Mouse (Mus musculus): ENCODE measurements around the gene Rrm2. TPM values are rescaled to one million over a fixed set of nuclear protein-coding genes. Genes with fewer than 3 reads are reported as not detected.

The Rrm2 gene
- polyA plus RNA-seq (2015; fragmentation: Nextera tagmentation; extraction: Ambion mirVana) = 153 and 175 TPM in 2 replicates

GRCm38 (mm10) chr12:24707954-24708823, at the start of gene Rrm2:
TSS of gene Rrm2 (plus strand) at chr12:24708241.
- no peaks in the 10 kb centered on the region for H3K9me3 ChIP-seq
- peak within 1 kb of the TSS; percentile 77 for H3K27ac ChIP-seq
- H3K4me3 ChIP-seq (replicated peaks) = peak within 1 kb of the TSS; percentile 87
- H3K9ac ChIP-seq (replicated peaks) = peak within 1 kb of the TSS; percentile 86
- 0 out of 2 replicates have a peak, but pooled peaks cover 4% of the 10 kb centered on the region for H3K27me3 ChIP-seq
- H3K4me2 ChIP-seq (replicated peaks) = peak within 1 kb of the TSS; percentile 81
- peaks cover 49% of the 10 kb centered on the region for H3K4me1 ChIP-seq (replicated peaks)
- whole genome bisulfite sequencing = under 1% methylated on average over 79 of the region's 83 CpGs
- peaks cover 15% of the 10 kb centered on the region; the same call in 1 of the 2 replicates for H3K36me3 ChIP-seq
- peak; percentile 92 for ATAC-seq

GRCm38 (mm10) chr12:24658998-24659397, 49.0 kb upstream of the Rrm2 start:
- ATAC-seq = no peak
- Histone ChIP-seq H3K27me3 (no peaks in the 10 kb centered on the region), H3K9me3 (no peaks in the 10 kb centered on the region), H3K36me3 (peaks cover 61% of the 10 kb centered on the region), H3K4me3 (replicated peaks) (no peak overlapping the region), H3K9ac (replicated peaks) (no peak overlapping the region), H3K27ac (no peak overlapping the region), H3K4me2 (replicated peaks) (no peak overlapping the region), H3K4me1 (replicated peaks) (peaks cover 30% of the 10 kb centered on the region)
- 97% methylated on average over 4 of the region's 4 CpGs for WGBS

DNA sequence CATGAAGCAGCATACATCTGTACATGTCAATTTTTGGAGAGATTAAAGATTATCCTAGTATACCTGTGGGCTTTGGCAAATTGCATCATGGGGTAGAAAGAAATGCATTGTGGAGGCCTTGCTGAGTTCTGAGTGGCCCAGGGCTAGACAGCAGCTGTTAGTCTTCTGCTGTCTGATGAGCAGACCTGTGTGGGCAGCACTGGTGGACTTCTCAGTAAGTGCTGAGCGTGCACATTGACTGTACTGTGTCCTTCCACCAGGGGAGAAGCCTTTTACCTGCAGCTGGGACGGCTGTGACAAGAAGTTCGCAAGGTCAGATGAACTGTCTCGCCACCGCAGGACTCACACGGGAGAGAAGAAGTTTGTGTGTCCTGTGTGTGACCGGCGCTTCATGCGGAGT, 48.1 kb upstream of the Rrm2 start:
- Histone ChIP-seq H3K9ac (replicated peaks) (no peak overlapping the region), H3K27me3 (no peaks in the 10 kb centered on the region), H3K27ac (no peak overlapping the region), H3K9me3 (no peaks in the 10 kb centered on the region), H3K4me1 (replicated peaks) (peaks cover 30% of the 10 kb centered on the region), H3K4me2 (replicated peaks) (no peak overlapping the region), H3K4me3 (replicated peaks) (no peak overlapping the region), H3K36me3 (peaks cover 52% of the 10 kb centered on the region)
- ATAC-seq = no peak
- 92% methylated on average over 9 of the region's 9 CpGs for WGBS

GRCm38 (mm10) chr12:24661100-24661499, 46.9 kb upstream of the Rrm2 start:
- Histone ChIP-seq H3K9me3 (no peaks in the 10 kb centered on the region), H3K4me2 (replicated peaks) (no peak overlapping the region), H3K4me3 (replicated peaks) (no peak overlapping the region), H3K27ac (no peak overlapping the region), H3K27me3 (no peaks in the 10 kb centered on the region), H3K36me3 (peaks cover 41% of the 10 kb centered on the region), H3K9ac (replicated peaks) (no peak overlapping the region), H3K4me1 (replicated peaks) (peaks cover 22% of the 10 kb centered on the region)
- no peak for ATAC-seq
- WGBS = 97% methylated on average over 4 of the region's 4 CpGs

- peaks cover 12% of the 10 kb centered on the region for H3K4me1 ChIP-seq (replicated peaks)
- no peak overlapping the region for H3K27ac ChIP-seq
- H3K9ac ChIP-seq (replicated peaks) = no peak overlapping the region
- H3K27me3 ChIP-seq = no peaks in the 10 kb centered on the region
- WGBS = 92% methylated on average over 5 of the region's 5 CpGs
- peaks cover 40% of the 10 kb centered on the region for H3K36me3 ChIP-seq
- no peak overlapping the region for H3K4me3 ChIP-seq (replicated peaks)
- no peak for ATAC-seq
- no peak overlapping the region for H3K4me2 ChIP-seq (replicated peaks)
- H3K9me3 ChIP-seq = no peaks in the 10 kb centered on the region
Observed at GRCm38 (mm10) chr12:24662131-24662530, 45.9 kb upstream of the Rrm2 start.

- peak overlapping the region; percentile 65 for H3K4me3 ChIP-seq (replicated peaks)
- no peak overlapping the region for H3K27ac ChIP-seq
- peaks cover 40% of the 10 kb centered on the region for H3K27me3 ChIP-seq
- no peaks in the 10 kb centered on the region for H3K36me3 ChIP-seq
- H3K4me1 ChIP-seq (replicated peaks) = peaks cover 19% of the 10 kb centered on the region
- no peak for ATAC-seq
- peak overlapping the region; percentile 88 for H3K4me2 ChIP-seq (replicated peaks)
- peak overlapping the region; percentile 81 for H3K9ac ChIP-seq (replicated peaks)
- 23% methylated on average over 9 of the region's 9 CpGs for WGBS
- H3K9me3 ChIP-seq = no peaks in the 10 kb centered on the region
Observed at GRCm38 (mm10) chr12:24680096-24680491, 27.9 kb upstream of the Rrm2 start.

- H3K27me3 ChIP-seq = peaks cover 40% of the 10 kb centered on the region
Observed at GRCm38 (mm10) chr12:24680492-24681285, 27.4 kb upstream of the Rrm2 start.

GRCm38 (mm10) chr12:24681286-24682023, 26.6 kb upstream of the Rrm2 start, which contains the start of gene Cys1:
TSS of gene Cys1 (minus strand) at chr12:24681813.
- Histone ChIP-seq H3K4me2 (replicated peaks) (peak within 1 kb of the TSS; percentile 88), H3K36me3 (no peaks in the 10 kb centered on the region), H3K9me3 (no peaks in the 10 kb centered on the region), H3K4me1 (replicated peaks) (peaks cover 19% of the 10 kb centered on the region), H3K27me3 (peaks cover 40% of the 10 kb centered on the region), H3K4me3 (replicated peaks) (peak within 1 kb of the TSS; percentile 65), H3K9ac (replicated peaks) (peak within 1 kb of the TSS; percentile 81), H3K27ac (no peak within 1 kb of the TSS)
- peak; percentile 66 for ATAC-seq
- WGBS = 4% methylated on average over 20 of the region's 20 CpGs

More at GRCm38 (mm10) chr12:24680492-24681285, 27.4 kb upstream of the Rrm2 start:
- H3K9ac ChIP-seq (replicated peaks) = peak overlapping the region; percentile 81
- no peak overlapping the region for H3K27ac ChIP-seq
- peak overlapping the region; percentile 88 for H3K4me2 ChIP-seq (replicated peaks)
- peak overlapping the region; percentile 65 for H3K4me3 ChIP-seq (replicated peaks)
- H3K9me3 ChIP-seq = no peaks in the 10 kb centered on the region
- 1% methylated on average over 50 of the region's 61 CpGs for WGBS
- H3K36me3 ChIP-seq = no peaks in the 10 kb centered on the region
- ATAC-seq = peak; percentile 84
- H3K4me1 ChIP-seq (replicated peaks) = peaks cover 19% of the 10 kb centered on the region

DNA sequence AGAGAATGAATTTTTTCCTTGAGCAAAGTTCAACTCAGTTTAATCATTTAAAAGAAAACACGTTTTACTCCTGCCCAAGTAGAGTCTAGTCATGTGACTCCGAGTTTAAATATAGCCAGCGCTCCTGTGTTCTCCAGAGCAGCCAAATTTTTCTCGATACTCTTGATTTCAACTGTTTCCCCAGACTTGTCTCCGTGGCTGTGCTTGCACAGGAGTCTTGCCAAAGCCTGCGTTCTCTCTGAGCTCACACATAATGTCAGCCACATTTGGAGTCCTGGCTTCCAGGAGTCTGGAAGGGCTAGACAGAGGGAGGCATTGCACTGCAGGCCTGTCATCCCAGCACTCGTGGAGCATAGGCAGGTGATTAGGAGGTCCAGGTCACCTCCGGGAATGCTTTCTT, 25.5 kb upstream of the Rrm2 start:
- H3K27ac ChIP-seq = no peak overlapping the region
- H3K4me2 ChIP-seq (replicated peaks) = no peak overlapping the region
- H3K9me3 ChIP-seq = no peaks in the 10 kb centered on the region
- H3K9ac ChIP-seq (replicated peaks) = no peak overlapping the region
- peaks cover 40% of the 10 kb centered on the region for H3K27me3 ChIP-seq
- H3K36me3 ChIP-seq = no peaks in the 10 kb centered on the region
- ATAC-seq = no peak
- WGBS = 59% methylated on average over 8 of the region's 8 CpGs
- peaks cover 19% of the 10 kb centered on the region for H3K4me1 ChIP-seq (replicated peaks)
- H3K4me3 ChIP-seq (replicated peaks) = no peak overlapping the region

- peaks cover 40% of the 10 kb centered on the region for H3K27me3 ChIP-seq
- H3K9ac ChIP-seq (replicated peaks) = no peak overlapping the region
- no peaks in the 10 kb centered on the region for H3K9me3 ChIP-seq
- H3K27ac ChIP-seq = no peak overlapping the region
- WGBS = 75% methylated on average over 7 of the region's 7 CpGs
- H3K4me3 ChIP-seq (replicated peaks) = no peak overlapping the region
- ATAC-seq = no peak
- H3K36me3 ChIP-seq = no peaks in the 10 kb centered on the region
- H3K4me1 ChIP-seq (replicated peaks) = peaks cover 19% of the 10 kb centered on the region
- H3K4me2 ChIP-seq (replicated peaks) = no peak overlapping the region
Observed at GRCm38 (mm10) chr12:24683461-24683860, 24.6 kb upstream of the Rrm2 start.

DNA sequence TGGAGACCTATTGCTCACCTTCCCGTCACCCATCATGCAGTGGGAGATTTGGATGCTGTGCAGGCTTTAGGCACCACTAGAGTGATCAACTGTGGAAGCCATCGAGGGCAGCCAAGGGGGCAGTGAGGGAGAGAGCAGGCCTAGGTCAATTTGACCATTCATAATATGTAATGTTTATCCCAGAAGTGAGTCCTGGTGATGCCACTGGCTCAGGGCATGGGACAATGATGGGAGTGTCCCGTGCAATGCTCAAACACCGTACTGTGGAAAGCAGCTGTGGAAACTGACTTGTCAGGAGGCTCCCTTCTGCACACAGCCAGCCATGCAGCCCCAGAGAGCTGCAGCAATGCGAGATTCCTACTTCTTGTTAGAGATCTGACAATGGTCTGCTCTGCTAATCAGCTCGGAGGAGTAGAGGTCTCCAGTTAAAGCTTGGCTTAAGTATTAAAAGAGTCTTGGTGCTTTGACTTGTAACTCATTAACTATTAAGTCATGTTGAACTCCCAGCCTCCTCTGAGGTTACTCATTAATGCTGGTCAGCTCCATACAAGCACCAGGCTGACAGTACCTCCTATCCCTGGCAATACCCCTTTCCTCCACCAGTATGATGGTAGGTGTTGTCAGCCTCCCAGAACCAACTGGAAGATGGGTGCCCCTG, 21.9 kb upstream of the Rrm2 start:
- WGBS = 85% methylated on average over 6 of the region's 6 CpGs
- Histone ChIP-seq H3K36me3 (no peaks in the 10 kb centered on the region), H3K9me3 (no peaks in the 10 kb centered on the region), H3K9ac (replicated peaks) (no peak overlapping the region), H3K4me1 (replicated peaks) (peaks cover 9% of the 10 kb centered on the region), H3K27me3 (peaks cover 28% of the 10 kb centered on the region), H3K4me2 (replicated peaks) (no peak overlapping the region), H3K27ac (no peak overlapping the region), H3K4me3 (replicated peaks) (no peak overlapping the region)
- no peak for ATAC-seq
